Mouse (Mus musculus): ENCODE data around the gene Uvrag.

Gene Uvrag

GRCm38 (mm10) chr7:99024791-99025190, 116.2 kb downstream of the Uvrag start:
- no peak for DNase-seq (ENCODE audit: low spot score in 2 of 2)

GRCm38 (mm10) chr7:99023931-99024330, 117.0 kb downstream of the Uvrag start:
- DNase-seq (ENCODE audit: low spot score in 2 of 2), result no peak

DNA sequence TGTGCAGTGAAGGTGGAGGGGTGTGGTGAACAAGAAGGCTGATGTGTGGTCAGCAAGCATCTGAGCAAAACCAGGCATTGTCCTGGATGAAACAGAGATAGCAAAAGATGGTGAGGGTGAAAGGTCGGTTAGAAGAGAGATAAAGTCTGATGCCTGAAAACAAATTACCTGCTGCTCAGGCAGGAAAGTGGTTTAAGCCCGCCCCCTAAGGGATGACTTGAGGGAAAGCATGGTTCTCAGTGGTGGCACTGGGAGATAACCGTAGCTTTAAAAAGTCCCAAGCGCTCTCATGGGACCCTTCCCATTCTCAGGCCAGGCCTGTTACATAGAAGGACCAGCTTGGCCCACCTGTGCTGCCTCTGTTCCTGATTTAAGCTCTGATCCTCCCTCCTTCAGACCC, 119.7 kb downstream of the Uvrag start:
- DNase-seq (ENCODE audit: low spot score in 2 of 2), result no peak

DNA sequence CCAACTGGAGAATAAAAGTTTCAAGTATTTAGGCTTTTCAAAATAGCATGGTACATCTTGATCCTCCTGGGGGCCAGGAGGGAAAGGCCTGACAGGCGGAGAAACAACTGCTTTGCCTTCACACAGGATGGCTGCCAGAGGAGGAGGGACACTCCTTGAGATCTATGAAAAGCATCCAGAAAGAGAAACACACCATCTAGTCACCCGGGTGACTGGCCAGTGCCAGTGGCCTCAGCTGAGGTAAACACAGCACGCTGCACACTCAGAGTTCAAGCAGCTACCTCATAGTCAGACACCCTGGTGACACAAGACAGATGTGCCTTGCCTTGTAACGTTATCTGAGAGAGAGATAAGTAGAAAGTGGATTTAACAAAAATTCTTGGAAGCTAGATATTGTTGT, 120.6 kb downstream of the Uvrag start:
- no peak for DNase-seq (ENCODE audit: low spot score in 2 of 2)

GRCm38 (mm10) chr7:99017224-99017844, 123.6 kb downstream of the Uvrag start:
- no peak for DNase-seq (ENCODE audit: low spot score in 2 of 2)

GRCm38 (mm10) chr7:99015914-99016313, 125.0 kb downstream of the Uvrag start:
- DNase-seq (ENCODE audit: low spot score in 2 of 2), result no peak

DNA sequence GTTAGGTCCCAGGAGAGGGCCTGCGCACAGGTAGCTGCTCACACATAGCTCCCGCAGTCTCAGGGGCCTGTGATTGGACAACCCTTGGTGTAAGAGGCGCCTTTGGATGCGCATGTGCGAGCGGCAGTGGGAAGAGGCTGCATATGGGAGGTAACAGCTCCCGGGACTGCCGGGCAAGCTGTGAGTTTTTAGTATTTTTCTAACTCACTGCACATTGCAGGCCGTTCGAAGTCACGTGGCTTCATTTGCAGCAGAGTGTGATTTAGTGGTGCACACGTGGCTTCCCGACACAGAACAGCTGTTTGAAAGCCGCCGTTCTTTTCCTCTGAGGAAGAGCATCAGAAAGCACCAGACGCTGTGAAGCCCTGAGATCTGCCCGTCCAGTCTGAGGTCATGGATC, 125.5 kb downstream of the Uvrag start:
- DNase-seq (ENCODE audit: low spot score in 2 of 2), result no peak

DNA sequence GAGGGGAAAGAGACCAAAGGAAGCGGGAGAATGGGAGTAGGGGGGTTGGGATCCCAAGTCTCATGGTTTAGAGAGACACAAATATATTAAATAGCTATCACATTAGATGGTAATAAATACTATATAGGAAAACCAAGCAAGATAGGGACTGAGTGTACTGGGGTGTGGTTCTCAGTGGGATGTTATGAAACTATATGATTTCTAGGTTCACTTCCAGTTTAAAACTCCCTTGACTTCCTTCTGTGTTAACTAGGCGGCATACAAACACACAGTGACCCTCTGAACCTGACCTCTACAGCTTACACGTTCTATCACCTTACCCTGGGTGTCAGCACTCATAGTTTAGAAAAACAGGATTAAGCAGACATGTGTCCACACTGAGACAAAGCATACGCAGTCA, 126.3 kb downstream of the Uvrag start:
- no peak for DNase-seq (ENCODE audit: low spot score in 2 of 2)

GRCm38 (mm10) chr7:99007506-99008354, 133.2 kb downstream of the Uvrag start:
- no peak for DNase-seq (ENCODE audit: low spot score in 2 of 2)

GRCm38 (mm10) chr7:99003231-99003630, 137.7 kb downstream of the Uvrag start:
- DNase-seq (ENCODE audit: low spot score in 2 of 2), result no peak

- DNase-seq (ENCODE audit: low spot score in 2 of 2), result no peak
These were observed 142.2 kb downstream of the Uvrag start for GRCm38 (mm10) chr7:98998722-98999121.

- no peak for DNase-seq (ENCODE audit: low spot score in 2 of 2)
These were observed 143.2 kb downstream of the Uvrag start for GRCm38 (mm10) chr7:98997760-98998159.

- DNase-seq (ENCODE audit: low spot score in 2 of 2), result no peak
These were observed 144.2 kb downstream of the Uvrag start for GRCm38 (mm10) chr7:98996791-98997190.

DNA sequence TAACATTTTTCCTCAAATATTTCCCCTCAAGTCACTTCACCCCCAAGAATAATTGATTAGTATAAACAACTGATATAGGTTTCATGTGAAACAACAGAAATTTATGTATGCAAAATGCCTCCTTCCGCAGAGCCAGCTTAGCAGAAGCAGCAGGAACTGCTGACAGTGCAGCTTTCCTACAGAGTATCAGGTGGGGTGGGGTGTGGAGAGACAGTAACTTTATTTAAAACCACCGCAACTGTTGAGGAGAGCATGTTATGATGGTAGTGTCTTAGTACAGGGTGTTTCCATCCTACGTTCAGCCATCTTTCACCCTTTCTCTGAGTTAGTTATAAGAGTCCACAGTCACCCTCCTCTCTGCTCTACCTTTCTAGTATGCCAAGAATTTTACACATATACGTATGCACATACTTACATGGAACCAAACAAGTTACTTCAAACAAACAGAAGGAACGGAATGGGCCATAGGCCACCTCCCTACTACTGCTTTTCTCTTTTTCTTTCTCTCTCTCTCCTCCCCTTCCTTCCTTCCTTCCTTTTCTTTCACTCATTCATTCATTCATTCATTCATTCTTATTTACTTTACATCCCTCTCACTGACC, 145.7 kb downstream of the Uvrag start:
- DNase-seq (ENCODE audit: low spot score in 2 of 2), result no peak

- DNase-seq (ENCODE audit: low spot score in 2 of 2), result no peak
These were observed 146.8 kb downstream of the Uvrag start for GRCm38 (mm10) chr7:98994137-98994536.

DNA sequence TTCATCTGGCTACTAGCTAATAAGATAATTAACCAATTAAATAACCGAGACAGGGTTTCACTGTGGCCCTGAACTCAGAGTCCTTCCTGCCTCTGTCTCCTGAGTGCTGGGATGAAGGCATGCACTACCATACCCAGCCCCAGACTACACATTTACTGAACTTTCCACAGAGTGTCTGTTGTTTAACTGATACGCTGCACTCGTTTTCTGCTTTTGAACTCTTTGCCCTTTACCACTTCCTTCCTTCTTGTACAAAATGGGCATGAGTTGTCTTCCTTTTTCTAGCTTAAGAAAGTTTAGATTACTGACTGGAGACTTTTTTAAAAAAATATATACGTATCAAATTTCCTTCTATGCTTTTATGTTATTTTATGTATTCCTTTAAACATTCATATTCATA, 147.5 kb downstream of the Uvrag start:
- DNase-seq (ENCODE audit: low spot score in 2 of 2), result no peak

GRCm38 (mm10) chr7:98991204-98991761, 149.7 kb downstream of the Uvrag start:
- no peak for DNase-seq (ENCODE audit: low spot score in 2 of 2)

DNA sequence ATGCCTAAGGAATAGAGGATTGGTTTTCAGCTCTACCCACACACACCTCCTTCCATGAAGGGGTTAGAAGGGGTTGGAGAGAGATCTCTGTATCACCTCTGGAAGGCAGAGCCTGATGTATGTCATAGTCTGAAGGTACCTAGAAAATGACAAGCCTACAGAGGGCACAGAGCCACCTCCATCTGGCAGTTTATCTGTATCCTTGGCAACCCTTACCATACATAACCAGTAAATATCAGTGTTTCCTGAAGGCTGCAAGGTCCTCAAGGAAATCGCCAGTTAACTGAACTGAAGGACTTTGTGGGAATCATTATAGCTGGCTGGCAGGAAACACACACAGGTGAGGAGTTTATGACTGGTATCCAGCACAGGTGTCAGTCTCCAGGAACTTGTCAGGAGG, 150.4 kb downstream of the Uvrag start:
- DNase-seq (ENCODE audit: low spot score in 2 of 2), result no peak

- no peak for DNase-seq (ENCODE audit: low spot score in 2 of 2)
These were observed 153.9 kb downstream of the Uvrag start for GRCm38 (mm10) chr7:98986962-98987441.

- no peak for DNase-seq (ENCODE audit: low spot score in 2 of 2)
These were observed 155.0 kb downstream of the Uvrag start for GRCm38 (mm10) chr7:98985935-98986334.

- no peak for DNase-seq (ENCODE audit: low spot score in 2 of 2)
These were observed 155.5 kb downstream of the Uvrag start for GRCm38 (mm10) chr7:98985489-98985888.

GRCm38 (mm10) chr7:98984319-98984718, 156.6 kb downstream of the Uvrag start:
- no peak for DNase-seq (ENCODE audit: low spot score in 2 of 2)
